Mouse (Mus musculus) stomach, embryonic 15.5 days (tissue): ENCODE measurements around the gene Angptl1. TPM values are rescaled to one million over a fixed set of nuclear protein-coding genes. Genes with fewer than 3 reads are reported as not detected.

Experiments used
- ATAC-seq: fragments of 200-750 bp; cut with Nextera tagmentation; 2 replicates; pipeline ENCODE4 v1.8.0; 2017; ENCODE audit warnings: low read depth, moderate number of reproducible peaks, moderate TSS enrichment; ENCODE audit not compliant: insufficient read depth, low FRiP score
- H3K27ac ChIP-seq: fragments of 300-500 bp; sonication (generic); 2 replicates; pipeline ENCODE4 v1.5.1; 2015; ENCODE audit warnings: mild to moderate bottlenecking, inconsistent platforms
- H3K27me3 ChIP-seq: fragments of 300-500 bp; sonication (generic); replicated peaks from 2 replicates; pipeline ENCODE4 v1.6.1; 2015; ENCODE audit warnings: inconsistent platforms
- H3K36me3 ChIP-seq: fragments of 300-500 bp; sonication (generic); 2 replicates; pipeline ENCODE4 v1.6.1; 2015; ENCODE audit warnings: inconsistent platforms
- H3K4me1 ChIP-seq: fragments of 300-500 bp; sonication (generic); 2 replicates; pipeline ENCODE4 v1.6.1; 2015; ENCODE audit warnings: inconsistent platforms
- H3K4me2 ChIP-seq: fragments of 300-500 bp; sonication (generic); 2 replicates; pipeline ENCODE4 v1.6.1; 2015; ENCODE audit warnings: mild to moderate bottlenecking, inconsistent platforms
- H3K4me3 ChIP-seq: fragments of 300-500 bp; sonication (generic); replicated peaks from 2 replicates; pipeline ENCODE4 v1.5.1; 2015; ENCODE audit warnings: inconsistent platforms
- H3K9ac ChIP-seq: fragments of 300-500 bp; sonication (generic); 2 replicates; pipeline ENCODE4 v1.6.1; 2015; ENCODE audit warnings: inconsistent platforms
- H3K9me3 ChIP-seq: fragments of 300-500 bp; sonication (generic); 2 replicates; pipeline ENCODE4 v1.6.1; 2016; ENCODE audit warnings: inconsistent platforms
- WGBS: fragments of 180-500 bp; shearing (Covaris S2); methylation state at CpG from one replicate; pipeline ENCODE4 v1.1.7; 2015; 5-methylcytosine and 5-hydroxymethylcytosine counted together
- polyA plus RNA-seq: library from polyadenylated mRNA; unstranded; fragments of >200 nt; fragmentation: Nextera tagmentation; extraction: Ambion mirVana; gene quantifications from 2 replicates; pipeline ENCODE4 v1.2.1, GENCODE M21; 2015

Angptl1 gene
- polyA plus RNA-seq, 1 experiment from 2014 or later = 17.8 TPM

DNA sequence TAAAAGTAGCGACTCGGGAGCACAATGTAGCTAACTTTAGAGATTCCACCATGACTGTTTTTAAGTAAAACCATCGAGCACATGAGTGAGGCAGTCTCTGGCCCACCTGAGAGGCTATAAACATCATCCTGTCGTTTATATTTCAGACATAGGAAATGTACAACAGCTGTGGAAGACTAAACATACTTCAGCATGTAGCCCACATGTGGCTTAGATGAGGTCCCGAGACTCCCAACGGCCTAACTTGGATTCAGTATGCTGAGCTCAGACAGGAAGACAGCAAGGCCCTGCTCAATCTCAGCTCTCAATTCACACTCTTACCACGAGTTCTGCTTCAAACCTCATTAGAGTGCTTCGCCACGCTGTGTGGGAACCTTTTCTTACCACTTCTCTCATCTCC lies 14.0 kb downstream of the Angptl1 start:
- H3K9ac ChIP-seq = no peak overlapping the region
- 38% methylated on average over 9 of the region's 9 CpGs for WGBS
- no peak overlapping the region for H3K4me2 ChIP-seq
- peak overlapping the region; percentile 49; the same call in 1 of the 2 replicates for H3K27ac ChIP-seq
- no peaks in the 10 kb centered on the region for H3K36me3 ChIP-seq
- no peak overlapping the region for H3K4me3 ChIP-seq
- no peaks in the 10 kb centered on the region for H3K9me3 ChIP-seq
- H3K27me3 ChIP-seq = no peaks in the 10 kb centered on the region
- peak; percentile 63; the same call in 1 of the 2 replicates for ATAC-seq
- no peaks in the 10 kb centered on the region for H3K4me1 ChIP-seq

DNA sequence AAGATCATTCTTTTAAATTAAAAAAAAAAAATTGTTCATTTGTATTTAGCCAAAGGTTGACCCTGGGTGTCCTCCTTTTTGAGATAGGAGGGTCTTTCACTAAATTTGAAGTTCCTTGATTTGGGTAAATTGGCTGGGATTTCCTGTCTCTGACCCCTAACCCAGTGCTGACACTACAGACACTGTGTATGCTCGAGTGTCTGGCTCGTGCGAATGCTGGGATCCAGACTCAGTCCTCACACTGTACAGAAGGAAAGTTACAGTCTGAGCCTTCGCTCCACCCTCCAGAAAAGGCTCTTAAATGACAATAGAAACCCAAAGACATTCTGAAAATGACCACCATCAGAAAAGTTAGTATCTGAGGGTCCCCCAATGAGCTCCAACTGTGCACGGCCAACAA lies 14.5 kb downstream of the Angptl1 start:
- no peak overlapping the region for H3K9ac ChIP-seq
- H3K36me3 ChIP-seq = no peaks in the 10 kb centered on the region
- ATAC-seq = no peak
- no peaks in the 10 kb centered on the region for H3K27me3 ChIP-seq
- no peaks in the 10 kb centered on the region for H3K4me1 ChIP-seq
- no peaks in the 10 kb centered on the region for H3K9me3 ChIP-seq
- no peak overlapping the region for H3K4me2 ChIP-seq
- 66% methylated on average over 5 of the region's 5 CpGs for WGBS
- H3K27ac ChIP-seq = peak overlapping the region; percentile 49; the same call in 1 of the 2 replicates
- H3K4me3 ChIP-seq = no peak overlapping the region

DNA sequence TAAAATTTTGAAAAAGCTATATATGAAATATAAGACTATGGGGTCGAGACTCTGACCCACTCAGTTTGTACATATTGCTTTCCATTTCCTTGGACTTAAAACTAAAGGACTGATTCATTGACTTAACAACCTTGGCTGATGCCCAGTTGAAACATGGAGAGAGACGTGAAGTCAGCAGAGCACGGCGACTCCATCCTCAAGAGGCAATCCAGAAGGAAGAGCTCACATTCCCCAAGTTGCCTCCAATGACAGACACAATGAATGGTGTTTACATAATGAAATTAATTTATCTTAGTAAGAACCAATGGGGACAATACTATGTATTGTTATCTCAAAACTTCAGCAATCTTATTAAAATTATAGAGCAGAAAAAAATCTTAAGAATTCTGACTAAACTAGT lies 16.2 kb downstream of the Angptl1 start:
- WGBS = 42% methylated on average over 4 of the region's 4 CpGs
- no peak for ATAC-seq
- Histone ChIP-seq H3K9ac (no peak overlapping the region), H3K27ac (no peak overlapping the region), H3K4me1 (no peaks in the 10 kb centered on the region), H3K4me3 (no peak overlapping the region), H3K9me3 (no peaks in the 10 kb centered on the region), H3K36me3 (no peaks in the 10 kb centered on the region), H3K27me3 (no peaks in the 10 kb centered on the region), H3K4me2 (no peak overlapping the region)

DNA sequence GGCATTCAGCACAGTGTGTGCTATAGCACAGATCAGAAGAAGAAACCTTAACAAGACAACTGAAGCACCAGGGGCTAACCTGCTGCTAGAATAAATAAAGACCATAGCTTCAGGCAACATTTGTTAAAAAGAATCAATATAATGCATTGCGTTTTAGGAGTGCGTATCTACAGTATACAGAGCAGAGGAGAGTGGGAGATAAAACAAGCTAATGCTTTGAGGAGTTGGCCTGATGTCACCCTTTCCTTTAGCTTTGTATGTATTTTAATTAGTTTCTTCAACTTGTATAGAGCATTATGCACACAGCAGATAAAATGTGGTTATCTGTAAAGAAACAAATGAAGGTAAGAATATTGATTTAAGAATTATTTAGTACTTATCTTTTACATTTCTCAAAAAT lies 18.3 kb downstream of the Angptl1 start:
- no peaks in the 10 kb centered on the region for H3K9me3 ChIP-seq
- H3K4me3 ChIP-seq = no peak overlapping the region
- no peak overlapping the region for H3K27ac ChIP-seq
- 72% methylated on average over 2 of the region's 2 CpGs for WGBS
- no peaks in the 10 kb centered on the region for H3K27me3 ChIP-seq
- ATAC-seq = no peak
- H3K36me3 ChIP-seq = no peaks in the 10 kb centered on the region
- no peaks in the 10 kb centered on the region for H3K4me1 ChIP-seq
- H3K4me2 ChIP-seq = no peak overlapping the region
- H3K9ac ChIP-seq = no peak overlapping the region

GRCm38 (mm10) chr1:156859156-156859555 lies 20.8 kb downstream of the Angptl1 start:
- WGBS = 90% methylated on average over 2 of the region's 2 CpGs
- Histone ChIP-seq H3K4me3 (no peak overlapping the region), H3K4me1 (peaks cover 3% of the 10 kb centered on the region; the same call in 1 of the 2 replicates), H3K9me3 (no peaks in the 10 kb centered on the region), H3K4me2 (no peak overlapping the region), H3K27ac (no peak overlapping the region), H3K9ac (no peak overlapping the region), H3K36me3 (no peaks in the 10 kb centered on the region), H3K27me3 (no peaks in the 10 kb centered on the region)
- no peak for ATAC-seq

DNA sequence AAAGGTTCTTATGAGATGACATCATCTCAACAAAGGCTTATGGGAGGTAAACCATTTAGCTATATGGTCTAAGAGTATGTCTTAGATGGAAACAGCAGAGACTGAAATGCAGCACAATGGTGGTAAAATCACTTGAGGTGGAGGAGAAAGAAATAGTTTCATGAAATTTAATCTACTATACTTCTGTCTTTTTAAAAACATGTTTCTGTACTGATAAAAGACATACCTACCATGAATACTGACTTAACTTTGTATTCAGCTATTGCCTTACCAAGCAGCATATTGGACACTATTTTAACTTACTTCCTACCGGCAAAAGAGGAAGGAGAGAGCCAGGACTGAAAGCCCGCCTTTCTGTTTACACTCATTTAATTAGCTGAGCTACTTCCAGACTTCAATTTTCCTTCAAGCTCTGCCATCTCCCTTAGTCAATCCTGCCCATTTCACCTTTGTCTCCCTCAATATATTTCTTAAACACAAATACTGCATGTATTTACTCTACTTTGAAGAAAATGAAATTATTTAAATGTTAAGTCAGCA lies 21.4 kb downstream of the Angptl1 start:
- Histone ChIP-seq H3K4me3 (no peak overlapping the region), H3K9me3 (no peaks in the 10 kb centered on the region), H3K27ac (no peak overlapping the region), H3K36me3 (no peaks in the 10 kb centered on the region), H3K27me3 (no peaks in the 10 kb centered on the region), H3K9ac (no peak overlapping the region), H3K4me2 (no peak overlapping the region), H3K4me1 (peaks cover 3% of the 10 kb centered on the region; the same call in 1 of the 2 replicates)
- WGBS = 43% methylated on average over 2 of the region's 2 CpGs
- no peak for ATAC-seq

- Histone ChIP-seq H3K9ac (no peak overlapping the region), H3K27me3 (no peaks in the 10 kb centered on the region), H3K36me3 (no peaks in the 10 kb centered on the region), H3K27ac (no peak overlapping the region), H3K4me1 (peaks cover 3% of the 10 kb centered on the region; the same call in 1 of the 2 replicates), H3K4me3 (no peak overlapping the region), H3K9me3 (no peaks in the 10 kb centered on the region), H3K4me2 (no peak overlapping the region)
- no peak for ATAC-seq
- 76% methylated on average over 8 of the region's 8 CpGs for WGBS
Observed at GRCm38 (mm10) chr1:156860266-156860665, 21.9 kb downstream of the Angptl1 start.

DNA sequence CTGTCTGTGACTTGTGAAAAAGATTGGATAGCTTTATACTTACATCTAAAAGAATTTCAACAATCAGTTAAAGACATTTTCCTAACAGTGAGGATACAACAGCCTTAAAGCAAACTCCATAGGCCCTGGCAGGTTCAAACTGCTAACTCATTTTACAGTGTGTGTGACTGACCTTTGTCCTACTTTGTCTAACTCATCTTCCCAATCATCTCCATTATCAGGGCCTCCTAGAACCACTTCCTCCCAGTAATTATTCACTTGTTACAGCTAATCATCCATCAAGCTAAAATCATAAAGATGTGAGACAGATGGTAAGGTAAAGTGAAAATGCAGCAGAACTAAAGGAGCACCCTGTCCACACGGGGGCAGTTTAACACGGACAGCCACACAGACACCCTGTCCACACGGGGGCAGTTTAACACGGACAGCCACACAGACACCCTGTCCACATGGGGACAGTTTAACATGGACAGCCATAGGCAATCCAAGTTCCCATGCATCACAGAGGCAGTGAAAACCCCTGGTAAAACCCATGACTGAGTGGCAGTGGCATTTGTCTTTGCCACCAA lies 23.2 kb downstream of the Angptl1 start:
- Histone ChIP-seq H3K36me3 (no peaks in the 10 kb centered on the region), H3K4me3 (no peak overlapping the region), H3K27ac (no peak overlapping the region), H3K9me3 (no peaks in the 10 kb centered on the region), H3K4me2 (no peak overlapping the region), H3K9ac (no peak overlapping the region), H3K27me3 (no peaks in the 10 kb centered on the region), H3K4me1 (peaks cover 3% of the 10 kb centered on the region; the same call in 1 of the 2 replicates)
- ATAC-seq = no peak
- WGBS = 26% methylated on average over 4 of the region's 4 CpGs

GRCm38 (mm10) chr1:156863726-156864125 lies 25.4 kb downstream of the Angptl1 start:
- H3K4me1 ChIP-seq = peaks cover 3% of the 10 kb centered on the region; the same call in 1 of the 2 replicates
- no peak overlapping the region for H3K4me3 ChIP-seq
- H3K27me3 ChIP-seq = no peaks in the 10 kb centered on the region
- WGBS = 51% methylated on average over 3 of the region's 3 CpGs
- no peaks in the 10 kb centered on the region for H3K36me3 ChIP-seq
- no peak overlapping the region for H3K4me2 ChIP-seq
- H3K27ac ChIP-seq = peak overlapping the region; percentile 49; the same call in 1 of the 2 replicates
- H3K9ac ChIP-seq = no peak overlapping the region
- ATAC-seq = no peak
- no peaks in the 10 kb centered on the region for H3K9me3 ChIP-seq

DNA sequence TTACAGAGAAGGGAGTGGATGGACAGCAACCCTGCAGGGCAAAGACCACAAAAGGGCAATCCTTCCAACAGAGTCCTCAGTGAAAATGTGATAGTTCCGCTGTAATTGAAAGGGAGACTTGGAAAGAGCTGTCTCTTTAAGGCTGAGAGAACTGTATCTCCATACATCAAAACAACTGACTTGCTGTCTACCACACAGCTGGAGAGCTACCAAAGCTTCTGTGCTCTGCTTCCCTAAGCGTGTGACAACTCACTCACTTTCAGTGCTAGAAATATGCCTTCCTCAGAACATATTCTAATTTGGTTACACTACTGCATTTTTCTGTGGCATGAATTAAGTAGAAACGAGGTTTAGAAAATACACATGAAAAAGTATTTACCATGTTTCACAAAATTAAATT lies 25.9 kb downstream of the Angptl1 start:
- Histone ChIP-seq H3K4me2 (no peak overlapping the region), H3K4me3 (no peak overlapping the region), H3K36me3 (no peaks in the 10 kb centered on the region), H3K9me3 (no peaks in the 10 kb centered on the region), H3K27me3 (no peaks in the 10 kb centered on the region), H3K27ac (peak overlapping the region; percentile 49), H3K4me1 (peaks cover 3% of the 10 kb centered on the region; the same call in 1 of the 2 replicates), H3K9ac (no peak overlapping the region)
- WGBS = 37% methylated on average over 3 of the region's 3 CpGs
- no peak for ATAC-seq

- H3K36me3 ChIP-seq = no peaks in the 10 kb centered on the region
- no peaks in the 10 kb centered on the region for H3K4me1 ChIP-seq
- WGBS = 74% methylated on average over 5 of the region's 5 CpGs
- no peaks in the 10 kb centered on the region for H3K9me3 ChIP-seq
- no peak for ATAC-seq
- no peak overlapping the region for H3K4me2 ChIP-seq
- H3K9ac ChIP-seq = no peak overlapping the region
- no peak overlapping the region for H3K4me3 ChIP-seq
- no peaks in the 10 kb centered on the region for H3K27me3 ChIP-seq
- H3K27ac ChIP-seq = no peak overlapping the region
Observed at GRCm38 (mm10) chr1:156870028-156870427, 31.7 kb downstream of the Angptl1 start.

DNA sequence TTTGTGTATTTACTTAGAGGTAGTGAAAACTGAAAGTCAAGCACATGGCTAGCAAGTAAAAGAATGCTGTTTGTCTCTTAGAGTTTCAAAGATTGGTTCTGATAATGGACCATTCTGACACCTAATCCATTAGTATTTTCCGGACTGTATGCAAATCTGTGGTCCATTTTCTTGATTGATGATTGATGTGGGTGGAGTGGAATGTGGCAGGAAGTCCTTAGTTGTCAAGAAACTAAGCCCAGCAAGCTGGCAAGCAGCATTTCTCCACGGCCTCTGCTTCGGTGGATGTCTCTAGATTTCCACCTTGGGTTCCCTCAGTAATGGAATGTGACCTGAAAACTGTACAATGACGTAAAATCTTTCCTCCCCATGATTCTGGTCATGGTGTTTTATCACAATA lies 32.3 kb downstream of the Angptl1 start:
- WGBS = 74% methylated on average over 4 of the region's 4 CpGs
- no peak overlapping the region for H3K4me2 ChIP-seq
- H3K9ac ChIP-seq = no peak overlapping the region
- no peak for ATAC-seq
- H3K27me3 ChIP-seq = no peaks in the 10 kb centered on the region
- H3K4me1 ChIP-seq = no peaks in the 10 kb centered on the region
- H3K4me3 ChIP-seq = no peak overlapping the region
- no peak overlapping the region for H3K27ac ChIP-seq
- H3K36me3 ChIP-seq = no peaks in the 10 kb centered on the region
- no peaks in the 10 kb centered on the region for H3K9me3 ChIP-seq
